Mouse (Mus musculus) olfactory bulb, adult 2 months (tissue): ENCODE results near the gene Map3k4.

Source experiments
- CTCF ChIP-seq: fragments of 200-500 bp; IDR thresholded peaks from 2 replicates; pipeline ENCODE4 v1.5.1; 2012; ENCODE audit warnings: low read depth, mild to moderate bottlenecking, low read length, moderate library complexity; ENCODE audit not compliant: insufficient read depth
- POLR2A ChIP-seq: fragments of 200-500 bp; IDR thresholded peaks from 2 replicates; pipeline ENCODE4 v1.6.1; 2012; ENCODE audit warnings: mild to moderate bottlenecking, low read depth, low read length, moderate library complexity; ENCODE audit not compliant: insufficient read depth

GRCm38 (mm10) chr17:12204246-12204645, 114.3 kb downstream of the Map3k4 start:
- TF ChIP-seq CTCF: no peak
- TF ChIP-seq POLR2A: no peak
